Mouse (Mus musculus) neural tube, embryonic 13.5 days (tissue): ENCODE results near the gene Tbc1d20. TPM values are rescaled to one million over a fixed set of nuclear protein-coding genes. Genes with fewer than 3 reads are reported as not detected.

ENCODE experiments used
- polyA plus RNA-seq: library from polyadenylated mRNA; unstranded; fragments of >200 nt; fragmentation: Nextera tagmentation; extraction: Ambion mirVana; gene quantifications from 2 replicates; pipeline ENCODE4 v1.2.1, GENCODE M21; 2015

Gene Tbc1d20
- polyA plus RNA-seq, 1 experiment from 2014 or later: 31.7 TPM

Other genes starting within 250 kb of the Tbc1d20 start
- gene Scrt2, start 212.3 kb upstream of the Tbc1d20 start, polyA plus RNA-seq: 30.0 and 30.2 TPM in 2 replicates
- 19.0 TPM in 2 replicates for gene Srxn1, start 188.3 kb upstream of the Tbc1d20 start, polyA plus RNA-seq
- 6.9 and 7.4 TPM in 2 replicates for gene Tcf15, start 150.3 kb upstream of the Tbc1d20 start, polyA plus RNA-seq
- 89.7 and 99.2 TPM in 2 replicates for gene Csnk2a1, start 67.0 kb upstream of the Tbc1d20 start, polyA plus RNA-seq
- 92.9 and 93.1 TPM in 2 replicates for gene Rbck1, start 38.8 kb downstream of the Tbc1d20 start, polyA plus RNA-seq
- gene Trib3, start 50.2 kb downstream of the Tbc1d20 start, polyA plus RNA-seq: 1.1 and 2.1 TPM in 2 replicates
- gene Nrsn2, start 82.8 kb downstream of the Tbc1d20 start, polyA plus RNA-seq: 30.7 and 32.0 TPM in 2 replicates
- 14.9 and 15.3 TPM in 2 replicates for gene Sox12, start 104.2 kb downstream of the Tbc1d20 start, polyA plus RNA-seq
- 21.5 and 24.5 TPM in 2 replicates for gene Zcchc3, start 121.2 kb downstream of the Tbc1d20 start, polyA plus RNA-seq
- 0.67 and 0.83 TPM in 2 replicates for gene 6820408C15Rik, start 121.8 kb downstream of the Tbc1d20 start, polyA plus RNA-seq
- not detected in 2 replicates for gene Defb23, start 170.8 kb downstream of the Tbc1d20 start, polyA plus RNA-seq
- not detected in 2 replicates for gene Defb20, start 183.2 kb downstream of the Tbc1d20 start, polyA plus RNA-seq
- gene Defb22, start 196.3 kb downstream of the Tbc1d20 start, polyA plus RNA-seq: not detected in 2 replicates
- gene Defb26, start 217.9 kb downstream of the Tbc1d20 start, polyA plus RNA-seq: not detected in 2 replicates
- not detected in 2 replicates for gene Defb28, start 224.4 kb downstream of the Tbc1d20 start, polyA plus RNA-seq
- gene Defb29, start 246.3 kb downstream of the Tbc1d20 start, polyA plus RNA-seq: not detected in 2 replicates